ENCODE assay signal across 8 mouse cellular contexts in the genomic region with DNA sequence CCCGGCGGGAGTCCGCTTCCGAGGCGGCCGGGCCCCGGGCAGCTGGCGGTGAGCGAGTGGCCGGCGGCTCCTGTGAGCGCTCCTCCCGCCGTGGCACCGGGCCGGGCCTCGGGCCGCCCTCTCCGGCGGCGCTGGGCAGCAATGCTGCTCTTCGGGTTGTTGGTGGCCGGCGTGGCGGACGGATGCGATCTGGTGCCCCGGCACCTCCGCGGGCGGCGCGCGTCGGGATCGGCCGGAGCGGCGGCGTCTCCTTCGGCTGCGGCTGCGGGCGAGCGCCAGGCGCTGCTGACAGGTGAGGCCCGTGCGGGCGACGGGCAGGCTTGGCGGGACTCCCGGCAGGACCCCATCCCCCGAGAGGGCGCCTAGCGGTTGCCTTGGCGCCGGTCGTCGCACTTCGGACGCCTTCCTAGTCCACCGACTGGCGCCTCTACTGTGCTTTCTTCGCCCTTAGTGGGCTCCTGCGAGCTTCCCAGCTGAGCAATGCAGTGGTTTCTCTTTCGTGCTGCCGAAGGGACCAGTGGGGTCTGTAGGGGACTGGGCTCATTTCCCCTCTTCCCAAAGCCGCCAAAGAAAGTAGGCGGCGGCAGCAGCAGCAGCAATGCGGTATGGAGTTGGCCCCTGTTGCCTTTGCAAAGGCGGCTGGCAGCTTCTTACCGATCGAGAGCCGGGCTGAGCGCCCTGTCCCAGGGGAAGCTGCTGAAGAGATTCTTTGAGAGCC. TPM values are rescaled to one million over a fixed set of nuclear protein-coding genes. Genes with fewer than 3 reads are reported as not detected.
DNase-seq lines count a peak whose midpoint lies in the region; ATAC-seq and TF ChIP-seq lines count a peak whose summit lies in the region.

No protein-coding gene starts in this region.

- no peaks in the 10 kb centered on the region for H3K27me3 ChIP-seq in embryonic facial prominence, embryonic 11.5 days (ENCODE audit: control insufficient read depth, insufficient read depth, low read length)
- no peaks in the 10 kb centered on the region for H3K27me3 ChIP-seq in midbrain, postnatal 0 days (ENCODE audit: insufficient read depth, low read length)

- peak; percentile 79 for DNase-seq in 3134 (ENCODE audit: extremely low read depth, insufficient read length, low spot score)
- DNase-seq in adrenal gland, postnatal 10 days: peak; percentile 71
- DNase-seq in embryonic facial prominence, embryonic 11.5 days (ENCODE audit: low spot score): peak; percentile 65
- DNase-seq in heart, adult 11 months: peak; percentile 97
- DNase-seq in kidney, adult 18-20 months: peak; percentile 77
- DNase-seq in liver: peak; percentile 57
- peak; percentile 80 for DNase-seq in midbrain, postnatal 0 days (ENCODE audit: low spot score)
- DNase-seq in spleen, postnatal 36 days (ENCODE audit: low spot score in 2 of 2): peak; percentile 52 to 56

- TF ChIP-seq CTCF in midbrain, postnatal 0 days (IDR thresholded peaks at IDR 0.05): no peak

- H3K4me3 ChIP-seq in embryonic facial prominence, embryonic 11.5 days (ENCODE audit: low read depth, low read length): peak overlapping the region; percentile 88
- H3K4me3 ChIP-seq in midbrain, postnatal 0 days (ENCODE audit: low read depth, low read length): peak overlapping the region; percentile 98

- peak overlapping the region; percentile 83 for H3K27ac ChIP-seq in embryonic facial prominence, embryonic 11.5 days (replicated peaks; ENCODE audit: low read depth, low read length)
- H3K27ac ChIP-seq in midbrain, postnatal 0 days (ENCODE audit: low read depth, low read length): peak overlapping the region; percentile 87

- H3K9ac ChIP-seq in embryonic facial prominence, embryonic 11.5 days (replicated peaks; ENCODE audit: low read length): peak overlapping the region; percentile 91
- peak overlapping the region; percentile 86 for H3K9ac ChIP-seq in midbrain, postnatal 0 days (replicated peaks; ENCODE audit: low read length, poor library complexity, severe bottlenecking)

- under 1% methylated on average over 51 of the region's 76 CpGs for WGBS in embryonic facial prominence, embryonic 11.5 days
- WGBS in midbrain, postnatal 0 days: under 1% methylated on average over 60 of the region's 76 CpGs

- no peaks in the 10 kb centered on the region for H3K9me3 ChIP-seq in embryonic facial prominence, embryonic 11.5 days (replicated peaks; ENCODE audit: control insufficient read depth, low read length)
- H3K9me3 ChIP-seq in midbrain, postnatal 0 days (ENCODE audit: low read length): no peaks in the 10 kb centered on the region

- no peaks in the 10 kb centered on the region for H3K36me3 ChIP-seq in embryonic facial prominence, embryonic 11.5 days (replicated peaks; ENCODE audit: control insufficient read depth, insufficient read depth, low read depth, low read length)
- H3K36me3 ChIP-seq in midbrain, postnatal 0 days (ENCODE audit: insufficient read depth, low read length): no peaks in the 10 kb centered on the region

- H3K4me2 ChIP-seq in embryonic facial prominence, embryonic 11.5 days (ENCODE audit: low read depth, low read length): peak overlapping the region; percentile 79
- peak overlapping the region; percentile 66 for H3K4me2 ChIP-seq in midbrain, postnatal 0 days (ENCODE audit: low read depth, low read length, poor library complexity, severe bottlenecking)

- peak; percentile 53 for ATAC-seq in embryonic facial prominence, embryonic 11.5 days (replicated peaks; ENCODE audit: insufficient number of reproducible peaks, low FRiP score, low TSS enrichment, low read depth)
- ATAC-seq in midbrain, postnatal 0 days (ENCODE audit: low FRiP score): peak; percentile 54

- peaks cover 2% of the 10 kb centered on the region; the same call in 1 of the 2 replicates for H3K4me1 ChIP-seq in embryonic facial prominence, embryonic 11.5 days (ENCODE audit: control insufficient read depth, insufficient read depth, low read length)
- peaks cover 9% of the 10 kb centered on the region; the same call in 1 of the 2 replicates for H3K4me1 ChIP-seq in midbrain, postnatal 0 days (ENCODE audit: insufficient read depth, low read length)

RNA-seq across cellular contexts. Expression of a gene that starts 0.6 kb away (rescaled TPM):
- total RNA-seq in adrenal gland, postnatal 10 days (2021): 10 to 100 TPM; 28.7 to 35.1 TPM
- polyA plus RNA-seq in embryonic facial prominence, embryonic 11.5 days (2014; fragmentation: Nextera tagmentation; extraction: Ambion mirVana): 18.6 and 20.1 TPM in 2 replicates
- 30.4 and 34.9 TPM in 2 replicates for total RNA-seq in midbrain, postnatal 0 days (2014; rRNA removed)
- polyA plus RNA-seq in midbrain, postnatal 0 days (2015; fragmentation: Nextera tagmentation; extraction: Ambion mirVana): 29.2 and 29.8 TPM in 2 replicates

Comparison
In these comparisons a context has a peak if more than half of its experiments do, and no peak if none do; other contexts are left out.
1. Peak in every context shown above with its lines: DNase-seq, ATAC-seq, H3K4me3 ChIP-seq and H3K27ac ChIP-seq.